Mouse (Mus musculus) left cerebral cortex, adult 9 months (tissue): ENCODE data around the gene Cachd1.

Source experiments
- DNase-seq, 2 experiments: peaks; one replicate each; pipeline ENCODE4 v3.0.0; 2022; ENCODE audit warnings: low spot score in 2 of 2

Gene Cachd1

DNA sequence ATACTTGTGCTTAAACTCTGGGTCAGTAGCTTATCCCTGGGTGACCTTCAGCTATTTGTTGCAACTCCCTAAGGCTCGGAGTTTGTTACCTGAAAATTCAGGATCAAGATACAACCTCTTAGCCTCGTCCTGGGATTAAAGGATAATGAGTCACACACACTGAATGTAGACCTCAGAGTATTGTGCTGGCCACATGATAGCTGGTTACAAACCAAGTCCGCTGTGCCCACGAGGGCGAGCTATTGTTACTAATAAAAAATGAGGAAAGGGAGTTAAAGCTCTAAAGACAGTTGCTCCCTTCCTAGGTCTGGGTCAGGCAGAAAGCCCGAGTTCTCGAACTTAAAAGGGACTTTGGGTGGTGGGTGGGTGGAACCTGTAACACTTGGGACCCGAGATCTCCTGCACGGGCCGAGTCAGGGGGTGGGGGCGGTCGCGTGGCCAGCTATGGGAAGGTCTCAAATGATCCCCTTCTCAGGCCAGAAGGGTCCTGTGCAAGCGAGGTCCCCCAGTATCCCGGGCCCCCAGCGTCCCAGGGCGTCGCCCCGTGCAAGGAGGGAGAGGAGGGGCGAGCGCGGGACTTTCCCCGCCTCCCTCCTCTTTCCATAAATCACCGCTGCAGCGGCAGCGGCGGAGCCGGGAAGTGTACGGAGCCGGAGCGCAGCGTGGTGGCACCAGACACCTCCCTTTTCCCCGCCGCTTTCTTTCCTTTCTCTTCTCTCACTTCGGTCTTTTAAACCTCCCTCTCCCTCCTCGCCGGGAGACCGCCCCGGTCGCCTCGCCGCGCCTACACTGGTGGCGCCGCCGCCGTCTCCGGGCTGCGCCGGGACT is at the start of gene Cachd1:
Cachd1 (plus strand) TSS at position 633 of the 828 bp plus-strand sequence.
- peak in 1 of 2 experiments; percentile 39 for DNase-seq

GRCm38 (mm10) chr4:100728896-100729479 is 47.5 kb upstream of the Cachd1 start:
- DNase-seq = peak in 1 of 2 experiments; percentile 4

DNA sequence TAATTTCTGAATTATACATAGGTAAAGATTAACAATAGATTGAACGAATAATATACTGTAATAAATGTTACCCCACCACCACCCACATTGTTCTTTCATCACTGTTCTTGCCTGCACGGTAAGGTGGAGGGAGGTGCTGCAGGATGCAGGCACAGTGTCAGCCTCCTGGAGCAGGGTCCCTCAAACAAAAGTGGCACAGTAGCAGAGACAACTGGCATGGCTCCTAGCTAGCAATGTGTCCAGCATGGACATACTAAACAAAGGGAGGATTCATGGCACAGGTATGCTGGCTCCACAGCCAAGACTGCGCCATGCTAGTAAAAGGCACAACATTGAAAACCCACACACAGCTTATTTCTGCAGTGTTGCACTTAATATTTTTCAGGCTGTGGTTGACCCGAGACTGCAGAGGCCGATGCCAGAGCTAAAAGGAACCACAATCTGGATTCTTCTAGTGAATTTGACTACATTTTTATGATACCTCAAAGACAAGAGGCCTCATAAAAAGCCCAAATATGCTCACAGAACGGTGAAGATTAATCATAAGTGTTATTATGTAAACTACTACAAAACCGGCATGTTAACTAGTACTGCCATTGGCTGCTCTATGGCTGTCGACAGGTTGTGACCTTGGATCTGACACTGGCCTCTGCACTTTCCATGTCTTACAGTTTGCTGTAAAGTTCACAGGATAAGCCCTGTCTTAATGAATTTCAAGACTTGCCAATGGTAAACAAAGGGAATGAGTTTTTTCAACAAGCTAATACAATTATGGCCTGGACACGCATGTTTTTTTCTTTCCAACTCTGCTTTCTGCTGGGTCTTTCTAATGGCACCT is 41.2 kb upstream of the Cachd1 start:
- no peak for DNase-seq

- DNase-seq = no peak
Observed at GRCm38 (mm10) chr4:100735936-100736349, 40.5 kb upstream of the Cachd1 start.

- no peak for DNase-seq
Observed at GRCm38 (mm10) chr4:100743615-100744014, 32.9 kb upstream of the Cachd1 start.

GRCm38 (mm10) chr4:100752278-100752677 is 24.2 kb upstream of the Cachd1 start:
- DNase-seq = no peak

DNA sequence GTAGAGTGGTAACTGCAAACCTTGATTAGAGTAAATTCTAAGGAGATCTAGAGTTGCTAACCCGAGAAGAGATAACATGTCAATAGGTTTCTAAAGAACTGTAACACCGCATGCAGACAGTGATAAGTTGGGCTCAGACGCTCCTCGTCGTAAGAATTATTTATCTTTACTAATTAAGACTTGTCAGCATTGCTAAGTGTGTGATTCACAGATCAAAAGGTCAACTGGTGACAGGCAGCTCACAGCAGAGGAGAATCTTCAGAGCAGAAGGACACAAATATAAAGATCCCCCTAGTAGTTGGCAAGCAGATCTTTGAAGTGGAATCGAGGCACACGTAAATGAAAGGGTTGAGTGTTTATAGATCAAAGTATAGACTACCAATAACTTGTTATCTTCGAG is 20.8 kb upstream of the Cachd1 start:
- DNase-seq = no peak

GRCm38 (mm10) chr4:100756499-100756898 is 20.0 kb upstream of the Cachd1 start:
- no peak for DNase-seq

- no peak for DNase-seq
Observed at GRCm38 (mm10) chr4:100758265-100758898, 18.1 kb upstream of the Cachd1 start.

- DNase-seq = no peak
Observed at GRCm38 (mm10) chr4:100759603-100760002, 16.9 kb upstream of the Cachd1 start.

GRCm38 (mm10) chr4:100760416-100760815 is 16.1 kb upstream of the Cachd1 start:
- no peak for DNase-seq

DNA sequence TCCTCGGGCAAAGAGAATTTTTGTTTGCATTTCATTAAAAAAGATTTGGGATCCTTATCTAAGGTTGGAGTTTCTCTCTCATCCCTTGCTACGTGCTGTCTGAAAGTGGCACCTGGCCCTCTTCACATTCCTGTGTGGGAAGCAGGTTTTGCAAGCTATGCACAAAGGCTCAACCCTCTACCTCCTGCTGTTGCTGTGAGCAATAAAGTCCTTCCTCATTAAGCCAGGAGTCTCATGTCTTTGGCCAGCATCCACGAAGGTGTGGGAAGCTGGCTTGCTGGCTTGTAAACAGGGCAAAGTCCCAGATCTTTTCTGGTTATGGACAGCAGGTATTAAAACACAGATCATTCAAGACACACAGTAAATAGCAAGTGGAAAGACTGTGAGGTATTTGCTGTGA is 7.9 kb upstream of the Cachd1 start:
- no peak for DNase-seq

GRCm38 (mm10) chr4:100776871-100777375 is 448 bp downstream of the Cachd1 start:
- peak in 1 of 2 experiments; percentile 11 for DNase-seq

GRCm38 (mm10) chr4:100777376-100778041 is 1.0 kb downstream of the Cachd1 start:
- no peak for DNase-seq

DNA sequence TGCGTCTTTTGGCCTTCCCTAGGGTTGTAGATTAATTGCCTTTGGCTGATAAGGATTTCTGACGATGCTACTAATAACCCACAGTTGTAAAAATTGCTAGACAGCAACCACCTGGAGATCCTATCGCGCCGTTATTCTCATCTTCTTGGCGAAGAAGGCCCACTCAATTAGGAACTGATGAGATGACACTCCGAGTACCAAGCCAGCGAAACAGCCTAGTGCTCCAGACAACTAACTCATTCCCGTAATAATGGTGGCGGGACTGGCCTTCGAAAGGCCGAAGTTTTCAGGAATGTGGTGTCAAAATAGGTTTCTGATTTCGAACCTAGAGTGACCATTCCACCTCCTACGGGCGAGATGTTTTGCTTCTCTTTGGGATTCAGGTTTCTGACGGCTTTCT is 1.6 kb downstream of the Cachd1 start:
- DNase-seq = no peak

GRCm38 (mm10) chr4:100779023-100779422 is 2.5 kb downstream of the Cachd1 start:
- no peak for DNase-seq

DNA sequence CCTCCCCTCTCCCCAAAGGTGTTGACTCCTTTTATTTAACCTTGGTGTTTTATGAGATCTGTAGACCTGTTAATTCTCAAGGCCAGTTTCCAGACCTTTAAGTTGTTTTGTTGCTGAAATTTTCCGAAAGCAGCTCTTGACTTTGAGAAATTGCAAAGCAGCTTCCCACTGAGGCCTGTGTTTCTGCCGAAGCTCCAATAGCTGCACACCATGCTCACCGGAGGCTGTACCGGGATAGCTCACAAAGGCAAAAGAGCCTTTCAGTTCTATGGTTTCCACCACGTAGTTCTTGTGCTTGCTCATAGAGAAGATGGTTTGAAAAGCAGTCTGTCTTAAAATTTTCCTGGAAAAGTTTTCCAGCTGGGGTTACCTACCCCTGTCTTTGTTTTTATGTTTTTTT is 3.2 kb downstream of the Cachd1 start:
- DNase-seq = no peak

DNA sequence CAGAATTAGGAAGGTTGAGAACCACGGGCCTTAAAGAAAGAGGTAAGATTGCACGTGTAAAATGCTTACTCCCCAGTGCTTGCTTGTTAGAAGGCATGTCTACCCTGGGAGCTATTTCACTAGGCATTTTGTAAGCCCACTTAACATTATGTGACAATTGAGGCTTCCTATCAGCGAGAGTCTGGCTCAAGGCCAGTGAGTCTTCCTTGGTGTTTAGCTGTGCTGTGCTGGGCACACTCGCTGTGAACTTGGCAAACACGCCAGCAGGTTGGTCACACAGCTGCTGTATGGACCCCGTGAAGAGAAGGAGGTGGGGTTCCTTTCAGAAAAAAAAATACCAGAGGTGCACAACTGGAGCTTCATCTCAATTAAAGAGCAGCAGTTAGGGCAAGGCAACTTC is 4.4 kb downstream of the Cachd1 start:
- DNase-seq = no peak

DNA sequence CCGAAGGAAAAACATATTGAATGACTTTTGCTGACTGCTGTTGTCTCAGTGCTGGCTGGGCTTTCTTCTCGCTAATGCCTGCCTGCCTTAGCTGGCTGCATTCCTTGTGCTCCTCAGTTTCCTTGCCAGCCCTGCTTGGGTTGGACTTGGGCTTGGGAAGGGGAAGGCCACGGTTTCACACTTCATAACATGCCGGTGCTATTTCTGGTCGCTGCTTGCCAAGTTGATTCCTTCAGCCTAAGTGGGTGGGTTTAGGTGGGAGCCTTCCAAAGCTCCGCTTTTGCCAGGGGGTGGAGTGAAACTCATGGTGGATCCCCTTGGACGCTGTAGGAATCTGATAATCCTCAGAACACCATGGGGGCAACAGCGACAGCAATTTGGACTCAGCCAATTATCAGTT is 5.9 kb downstream of the Cachd1 start:
- DNase-seq = no peak

DNA sequence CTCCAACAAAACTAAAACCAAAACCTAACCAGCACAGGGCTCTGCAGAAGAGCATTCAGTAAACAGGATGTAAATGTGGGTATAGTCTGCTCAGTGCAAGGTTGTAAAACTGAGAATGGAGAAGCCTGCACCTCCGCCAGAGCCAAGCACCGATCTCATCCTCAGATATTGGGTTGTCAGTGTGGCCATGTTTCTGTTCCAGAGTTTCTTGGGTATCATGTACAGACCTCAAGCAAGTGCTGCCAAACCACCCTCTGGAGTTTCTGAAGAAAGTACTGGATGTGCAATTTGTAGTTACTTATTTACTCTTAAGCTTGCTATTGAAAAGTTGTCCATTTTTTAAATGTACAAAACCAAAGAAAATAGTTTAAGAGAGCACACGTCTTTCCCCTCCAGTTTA is 6.4 kb downstream of the Cachd1 start:
- DNase-seq = no peak

- no peak for DNase-seq
Observed at GRCm38 (mm10) chr4:100787201-100787600, 10.7 kb downstream of the Cachd1 start.
